Mouse (Mus musculus) left cerebral cortex, adult 9 months (tissue): ENCODE data around the gene Dock9.
"Not testable (repeated sequence)": the region's sequence is repeated elsewhere in the genome, so short reads cannot be mapped to it uniquely, and the experiment has no call there.

Experiments
- DNase-seq, 2 experiments: peaks; one replicate each; pipeline ENCODE4 v3.0.0; 2022; ENCODE audit warnings: low spot score in 2 of 2

The Dock9 gene

GRCm38 (mm10) chr14:121738431-121739403 lies 58.9 kb downstream of the Dock9 start:
- DNase-seq = peak in 1 of 2 experiments; percentile 68

GRCm38 (mm10) chr14:121737277-121737676 lies 60.4 kb downstream of the Dock9 start:
- DNase-seq = peak in 1 of 2 experiments; percentile 56

- no peak for DNase-seq
Measured at GRCm38 (mm10) chr14:121735678-121736077, 62.0 kb downstream of the Dock9 start.

GRCm38 (mm10) chr14:121734217-121734616 lies 63.4 kb downstream of the Dock9 start:
- DNase-seq = peak in 1 of 2 experiments; percentile 24

- DNase-seq = no peak
Measured at GRCm38 (mm10) chr14:121733694-121734093, 63.9 kb downstream of the Dock9 start.

- no peak for DNase-seq
Measured at GRCm38 (mm10) chr14:121732196-121732595, 65.4 kb downstream of the Dock9 start.

- no peak for DNase-seq
Measured at GRCm38 (mm10) chr14:121731688-121732168, 65.9 kb downstream of the Dock9 start.

GRCm38 (mm10) chr14:121730966-121731365 lies 66.7 kb downstream of the Dock9 start:
- DNase-seq = no peak

- no peak for DNase-seq
Measured at GRCm38 (mm10) chr14:121727996-121728395, 69.6 kb downstream of the Dock9 start.

- DNase-seq = no peak
Measured at GRCm38 (mm10) chr14:121724501-121724900, 73.1 kb downstream of the Dock9 start.

GRCm38 (mm10) chr14:121722774-121723173 lies 74.9 kb downstream of the Dock9 start:
- DNase-seq = no peak

GRCm38 (mm10) chr14:121721431-121721830 lies 76.2 kb downstream of the Dock9 start:
- DNase-seq = no peak

GRCm38 (mm10) chr14:121719638-121720601 lies 77.7 kb downstream of the Dock9 start:
- DNase-seq = no peak

- DNase-seq = not testable (repeated sequence)
Measured at GRCm38 (mm10) chr14:121714799-121715198, 82.8 kb downstream of the Dock9 start.

- DNase-seq = no peak
Measured at GRCm38 (mm10) chr14:121714268-121714667, 83.4 kb downstream of the Dock9 start.

- no peak for DNase-seq
Measured at GRCm38 (mm10) chr14:121713830-121714197, 83.8 kb downstream of the Dock9 start.

- DNase-seq = no peak
Measured at GRCm38 (mm10) chr14:121713166-121713829, 84.3 kb downstream of the Dock9 start.

GRCm38 (mm10) chr14:121711089-121711826 lies 86.4 kb downstream of the Dock9 start:
- DNase-seq = no peak

- DNase-seq = no peak
Measured at GRCm38 (mm10) chr14:121710130-121710529, 87.5 kb downstream of the Dock9 start.

GRCm38 (mm10) chr14:121708244-121708643 lies 89.4 kb downstream of the Dock9 start:
- DNase-seq = no peak

- DNase-seq = no peak
Measured at GRCm38 (mm10) chr14:121706482-121706901, 91.1 kb downstream of the Dock9 start.
